Mouse (Mus musculus) liver, embryonic 14.5 days (tissue): ENCODE measurements around the gene Casp8ap2.

ENCODE experiments used
- CTCF ChIP-seq: IDR thresholded peaks from 2 replicates; pipeline ENCODE4 v1.5.1; 2016; ENCODE audit warnings: antibody characterized with exemption, low read depth, control low read depth
- EP300 ChIP-seq: IDR thresholded peaks from 2 replicates; pipeline ENCODE4 v1.6.1; 2016; ENCODE audit warnings: antibody characterized with exemption, low read depth

DNA sequence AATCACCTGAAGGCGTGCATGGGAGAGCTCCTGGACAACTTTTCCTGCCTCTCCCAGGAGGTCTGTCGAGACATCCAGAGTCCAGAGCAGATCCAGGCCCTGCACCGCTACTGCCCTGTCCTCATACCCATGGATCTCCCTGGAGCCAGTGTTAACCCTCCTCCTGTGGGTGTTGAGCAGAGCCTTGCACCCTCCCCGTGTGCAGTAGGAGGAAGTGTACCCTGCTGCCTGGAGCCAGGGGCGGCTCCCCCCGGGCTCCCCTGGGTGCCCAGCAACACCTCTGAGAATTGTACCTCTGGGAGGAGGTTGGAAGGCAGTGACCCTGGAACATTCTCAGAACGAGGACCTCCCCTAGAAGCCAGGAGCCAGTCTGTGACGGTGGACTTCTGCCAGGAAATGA, 35.4 kb upstream of the Casp8ap2 start:
- TF ChIP-seq CTCF (no peak), EP300 (no peak)
